Mouse (Mus musculus): ENCODE measurements around the gene Ybx3. TPM values are rescaled to one million over a fixed set of nuclear protein-coding genes. Genes with fewer than 3 reads are reported as not detected.

Gene Ybx3
- 100 to 1,000 TPM in 3 of 4 experiments, 10 to 100 TPM in 1; 88.8 to 159 (median 120) TPM for total RNA-seq (2022)

DNA sequence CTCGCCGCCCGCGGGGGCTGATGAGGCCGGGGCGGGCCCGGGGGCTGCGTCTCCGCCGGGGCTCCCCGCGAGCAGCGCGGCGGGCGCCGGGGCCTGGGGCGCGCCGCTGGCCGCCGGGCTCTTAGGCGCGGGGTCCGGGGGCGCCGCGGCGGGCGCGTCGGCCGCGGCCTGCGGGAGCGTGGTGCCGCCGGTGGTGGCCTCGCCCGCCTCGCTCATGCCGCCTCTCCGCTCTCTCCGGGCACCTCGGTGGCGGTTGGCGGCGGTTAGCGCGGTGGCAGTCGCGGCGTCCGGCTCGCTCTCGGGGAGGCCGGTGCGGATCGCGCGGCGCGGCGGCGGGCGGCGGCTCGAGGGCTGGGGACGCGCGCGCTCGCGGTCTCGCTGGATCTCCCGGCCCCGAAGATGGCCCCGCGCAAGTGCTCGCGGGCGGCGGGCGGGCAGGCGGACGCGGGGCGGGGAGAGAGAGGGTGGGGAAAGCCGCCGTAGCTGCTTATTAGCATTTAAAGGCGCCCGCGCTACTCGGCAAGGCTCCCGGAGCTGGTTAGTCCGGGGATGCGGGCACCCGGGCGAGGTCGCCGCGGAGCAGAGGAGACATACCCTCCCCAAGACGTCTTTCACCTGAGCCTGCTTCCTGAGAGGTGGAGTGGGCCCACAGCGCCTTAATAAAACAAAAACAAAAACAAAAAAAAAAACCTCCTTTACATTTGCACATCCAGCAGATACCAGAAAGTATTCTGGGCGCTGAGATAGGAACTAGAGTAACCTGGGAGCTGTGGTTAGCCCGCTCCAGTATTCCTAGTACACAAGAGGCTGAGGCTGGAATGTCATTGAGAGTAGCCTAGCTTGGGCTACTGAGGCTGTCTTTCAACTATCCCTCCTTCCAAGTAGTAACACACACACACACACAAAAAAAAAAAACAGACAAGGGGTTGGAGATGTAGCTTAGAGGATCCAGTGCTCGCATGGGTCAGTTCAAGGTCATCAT lies at the start of gene Ybx3:
TSS of gene Ybx3 (minus strand) at position 437 of the 982 bp plus-strand sequence.
- peak; percentile 78 for DNase-seq

DNA sequence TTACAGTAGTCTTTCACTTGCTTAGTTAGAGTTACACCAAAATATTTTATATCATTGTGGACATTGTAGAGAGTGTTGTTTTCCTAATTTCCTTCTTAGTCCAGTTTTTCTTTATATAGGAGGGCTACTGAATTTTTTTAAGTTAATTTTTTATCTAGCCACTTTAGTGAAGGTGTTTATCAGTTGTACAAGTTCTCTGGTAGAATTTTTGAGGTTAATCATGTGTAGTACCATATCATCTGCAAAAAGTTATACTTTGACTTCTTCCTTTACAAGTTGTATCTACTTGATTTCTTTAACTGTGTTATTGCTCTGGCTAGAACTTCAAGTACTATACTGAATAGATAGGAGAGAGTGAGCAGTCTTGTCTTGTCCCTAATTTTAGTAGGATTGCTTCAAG lies 48.4 kb upstream of the Ybx3 start:
- no peak for DNase-seq

DNA sequence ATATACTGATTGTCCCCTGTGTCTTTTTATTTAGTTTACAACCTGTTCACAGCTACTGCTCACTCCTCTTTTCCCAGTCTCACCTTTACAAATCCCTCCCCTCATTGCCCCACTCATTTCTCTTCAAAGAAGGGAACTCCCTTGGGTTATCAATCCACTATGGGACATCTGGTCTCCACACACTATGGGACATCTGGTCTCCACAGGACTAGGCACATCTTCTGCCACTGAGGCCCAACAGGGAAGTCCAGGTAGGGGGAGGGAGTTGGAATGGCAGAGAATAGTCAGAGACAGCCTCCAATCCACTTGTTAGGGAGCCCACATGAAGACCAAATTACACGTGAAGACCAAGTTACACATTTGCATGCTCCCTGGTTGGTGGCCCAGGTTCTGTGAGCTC lies 45.8 kb upstream of the Ybx3 start:
- DNase-seq: no peak

DNA sequence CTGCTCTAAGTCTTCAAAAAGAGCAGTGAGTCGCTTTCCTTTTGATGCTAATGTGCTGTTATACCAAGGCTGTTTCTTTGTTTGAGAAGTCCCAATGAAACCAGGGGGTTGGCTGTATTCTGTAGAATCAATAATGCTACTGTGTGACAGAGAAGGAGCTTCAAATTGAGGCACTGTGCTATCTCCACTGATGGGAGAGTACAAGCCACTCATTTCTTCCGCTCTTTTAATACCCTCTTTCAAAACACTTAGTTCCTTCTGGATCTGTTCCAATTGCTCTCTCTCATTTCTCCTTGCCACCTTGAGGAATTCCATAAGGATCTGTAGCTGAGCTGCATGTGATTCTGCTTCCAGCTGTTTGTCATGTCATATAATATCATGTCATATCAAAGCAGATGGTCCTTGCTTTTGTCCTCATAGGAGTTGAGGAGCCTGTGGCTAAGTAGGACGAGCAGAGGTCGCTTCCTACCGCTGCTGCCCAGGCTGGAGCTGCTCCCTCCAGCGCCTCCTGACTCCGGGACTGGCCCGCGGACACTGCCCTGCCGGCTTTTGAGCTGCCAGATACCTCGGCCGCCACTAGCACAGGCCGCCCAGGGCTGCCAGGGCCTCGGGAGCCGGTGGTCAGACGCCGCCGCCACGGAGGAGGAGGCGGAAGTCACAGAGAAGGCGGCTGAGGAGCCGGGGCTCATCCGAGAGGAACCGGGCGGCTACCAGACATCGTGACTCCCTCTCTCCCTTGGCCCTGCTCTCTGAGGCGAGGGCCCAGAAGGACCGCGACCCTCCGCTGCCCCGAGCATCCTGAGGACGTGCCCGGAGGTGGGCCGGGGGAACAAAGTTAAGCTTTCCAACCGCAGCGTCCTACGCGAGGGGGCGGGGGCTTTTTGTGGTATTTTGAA lies 45.1 kb upstream of the Ybx3 start:
- no peak for DNase-seq

DNA sequence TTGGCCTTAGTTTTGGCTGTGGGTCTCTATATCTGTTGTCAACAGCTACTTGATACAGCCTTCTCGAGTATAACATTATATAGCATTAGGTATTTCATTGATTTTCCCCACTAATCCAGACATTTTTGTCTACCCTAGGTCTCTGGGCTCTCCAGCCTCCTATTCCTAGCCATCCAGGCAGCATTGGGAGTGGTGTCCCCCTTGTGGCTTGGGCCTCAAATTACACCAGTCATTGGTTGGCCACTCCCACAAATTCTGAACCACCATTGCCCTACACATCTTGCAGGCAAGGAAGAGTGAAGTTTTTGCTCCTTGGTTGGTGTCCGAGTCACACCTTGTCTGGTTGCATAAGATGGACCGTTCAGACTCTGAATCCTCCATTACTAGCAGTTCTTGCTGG lies 33.3 kb upstream of the Ybx3 start:
- no peak for DNase-seq

DNA sequence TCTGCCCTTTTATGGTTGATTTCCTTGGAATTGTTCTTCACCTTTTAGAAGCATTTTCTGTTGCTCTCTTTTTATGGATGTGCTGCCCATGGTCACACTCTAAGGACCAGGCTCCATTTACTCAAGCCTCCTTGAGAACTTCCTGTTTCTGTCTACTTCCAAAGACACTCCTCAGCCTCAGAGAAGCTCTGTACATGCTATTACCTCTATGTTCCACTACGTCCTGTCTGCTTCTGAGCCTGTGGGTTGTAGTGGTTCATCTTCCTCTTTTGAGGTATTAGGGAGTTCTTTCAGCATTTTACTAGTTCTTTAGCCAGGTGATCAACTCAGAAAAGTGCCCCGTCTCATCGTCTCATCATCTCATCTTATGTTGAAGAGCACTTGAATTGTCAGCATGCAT lies 31.3 kb upstream of the Ybx3 start:
- DNase-seq: no peak

DNA sequence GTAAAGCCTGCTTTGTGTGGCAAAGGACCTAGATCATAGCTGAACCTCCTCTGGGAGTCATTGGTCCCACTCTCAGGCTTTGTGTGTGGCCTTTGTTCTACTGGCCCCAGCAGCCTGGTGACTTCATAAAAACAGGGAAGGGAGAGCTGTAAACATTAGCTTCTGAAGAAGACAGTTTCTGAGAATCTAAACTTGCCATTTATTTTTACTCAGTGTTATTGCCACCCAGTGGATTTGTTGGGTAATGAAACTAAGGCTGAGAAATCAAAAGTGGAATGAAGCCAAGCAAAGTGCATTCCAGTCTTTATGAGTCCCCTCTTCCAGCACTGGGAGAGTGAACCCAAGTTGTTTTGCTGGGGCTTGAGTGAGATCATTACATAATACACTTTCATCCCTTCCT lies 30.5 kb upstream of the Ybx3 start:
- no peak for DNase-seq

DNA sequence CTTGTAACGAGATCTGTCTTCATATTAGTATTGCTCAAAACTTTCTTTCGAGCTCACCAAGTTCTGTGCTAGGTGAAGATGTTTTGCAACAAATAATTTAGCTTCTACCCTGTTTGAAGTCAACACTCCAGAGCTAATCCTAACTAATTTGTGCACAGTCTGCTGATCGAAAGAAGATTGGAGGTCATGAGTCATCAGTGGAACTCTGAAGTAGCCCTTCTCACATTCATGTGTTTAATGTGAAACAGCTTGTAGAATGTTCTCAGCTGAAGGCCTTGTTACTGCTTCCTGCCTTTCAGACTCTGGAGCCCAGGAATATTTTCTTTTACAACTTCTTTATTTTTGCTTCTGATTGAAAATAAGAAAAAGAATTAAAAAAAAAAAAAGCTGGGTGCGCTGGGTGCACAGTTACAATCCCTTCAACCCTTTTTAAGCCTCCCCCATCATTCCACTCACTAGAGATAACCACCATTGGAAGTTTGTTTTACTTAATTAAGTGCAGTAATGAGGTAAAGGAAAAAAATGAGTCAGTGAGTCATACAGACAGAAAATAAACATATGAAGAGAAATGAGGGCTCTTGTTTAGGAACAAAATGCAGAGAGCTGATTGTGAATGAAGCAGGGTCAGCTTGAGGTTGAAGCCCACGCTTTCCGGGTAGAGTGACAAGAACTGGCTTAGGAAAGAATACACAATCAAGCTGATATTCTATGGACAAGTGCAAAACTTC lies 23.0 kb upstream of the Ybx3 start:
- DNase-seq: no peak

DNA sequence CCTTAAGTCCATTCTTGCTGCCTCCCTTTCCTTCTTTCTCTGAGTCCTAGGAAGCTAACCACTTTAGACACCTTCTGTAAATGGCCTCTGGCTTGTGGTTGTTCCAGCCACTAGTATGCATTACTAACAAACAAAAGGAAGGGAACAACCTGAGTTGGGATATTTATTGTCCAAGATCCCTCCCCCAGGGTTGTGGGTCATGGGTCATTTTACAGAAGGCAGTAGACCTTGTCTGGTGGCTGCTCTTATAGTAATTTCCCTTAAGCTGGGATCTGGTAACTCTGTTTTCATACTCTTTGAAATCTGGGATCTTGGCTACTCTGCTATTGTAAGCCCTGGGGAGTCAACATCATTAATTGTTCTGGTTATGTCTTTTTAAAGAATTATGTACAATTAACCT lies 18.7 kb upstream of the Ybx3 start:
- no peak for DNase-seq

DNA sequence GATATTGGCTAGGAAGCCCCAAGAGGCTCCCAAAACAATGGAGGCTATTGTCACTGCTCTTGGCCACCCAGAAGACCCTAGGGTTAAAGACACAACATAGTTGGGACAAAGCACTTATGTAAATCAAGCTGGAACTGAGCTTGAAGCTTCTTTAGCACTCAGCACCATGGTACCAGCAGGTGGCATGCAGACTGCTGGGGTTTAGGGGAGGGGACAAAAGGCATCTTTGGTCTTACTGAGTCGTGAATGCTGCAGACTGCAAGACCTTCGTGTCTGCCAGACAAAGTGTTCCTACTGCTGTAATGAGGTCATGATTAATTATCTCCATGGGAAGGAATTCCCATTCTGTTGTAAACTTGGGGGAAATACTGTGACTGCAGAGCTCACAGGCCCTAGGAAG lies 17.6 kb upstream of the Ybx3 start:
- DNase-seq: no peak

DNA sequence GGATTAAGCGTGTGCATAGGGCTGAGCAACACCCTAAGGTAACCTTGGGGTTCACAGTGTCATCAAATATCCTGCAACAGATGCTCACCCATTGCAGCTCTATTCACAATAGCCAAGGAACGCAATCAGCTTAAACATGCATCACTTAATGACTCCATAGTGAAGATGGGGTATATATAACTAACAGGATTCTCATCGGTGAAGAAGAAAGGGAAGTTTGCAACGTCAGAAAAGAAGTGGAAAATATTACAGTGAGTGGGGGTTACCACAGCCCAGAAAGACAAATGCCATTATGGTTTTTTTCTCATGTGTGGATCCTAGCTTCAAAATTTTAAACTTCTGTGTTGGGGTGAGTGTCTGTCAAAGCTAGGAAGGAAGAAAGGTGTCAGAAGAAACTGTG lies 16.9 kb upstream of the Ybx3 start:
- DNase-seq: no peak

DNA sequence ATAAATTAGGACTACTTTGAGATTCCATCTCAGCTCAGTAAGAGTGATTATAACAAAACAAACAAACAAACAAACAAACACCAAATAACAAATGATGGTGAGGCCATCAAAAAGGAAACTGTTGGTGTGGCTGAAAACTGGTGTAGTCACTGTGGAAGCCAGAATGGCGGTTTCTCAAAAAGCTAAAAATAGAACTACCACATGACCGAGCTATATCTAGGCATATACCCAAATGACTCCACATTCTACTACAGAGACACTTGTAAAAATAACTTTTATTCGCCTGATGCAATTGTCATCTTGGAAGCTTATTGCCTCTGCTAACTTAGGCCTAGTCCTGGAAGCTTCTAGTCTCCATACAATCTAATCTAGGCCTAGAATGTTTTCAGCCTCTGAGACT lies 16.0 kb upstream of the Ybx3 start:
- DNase-seq: no peak

DNA sequence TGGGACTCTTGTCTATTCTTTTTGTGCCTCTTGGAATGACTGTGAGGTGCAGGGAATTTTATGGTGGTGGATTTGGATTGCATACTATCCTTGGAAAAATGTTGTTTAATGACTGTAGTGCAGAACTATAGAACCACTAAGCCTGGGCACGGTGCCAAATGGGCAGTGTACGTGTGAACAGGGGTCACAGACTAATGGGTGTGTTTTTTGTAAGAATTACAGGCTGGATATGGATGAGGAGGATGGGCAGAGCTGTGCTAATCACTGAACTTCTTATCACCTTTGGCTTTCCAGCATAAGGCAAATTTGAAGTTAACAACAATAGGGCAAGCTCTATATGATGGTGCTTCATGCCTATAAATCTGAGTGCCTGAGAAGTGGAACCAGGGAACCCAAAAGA lies 14.8 kb upstream of the Ybx3 start:
- no peak for DNase-seq

DNA sequence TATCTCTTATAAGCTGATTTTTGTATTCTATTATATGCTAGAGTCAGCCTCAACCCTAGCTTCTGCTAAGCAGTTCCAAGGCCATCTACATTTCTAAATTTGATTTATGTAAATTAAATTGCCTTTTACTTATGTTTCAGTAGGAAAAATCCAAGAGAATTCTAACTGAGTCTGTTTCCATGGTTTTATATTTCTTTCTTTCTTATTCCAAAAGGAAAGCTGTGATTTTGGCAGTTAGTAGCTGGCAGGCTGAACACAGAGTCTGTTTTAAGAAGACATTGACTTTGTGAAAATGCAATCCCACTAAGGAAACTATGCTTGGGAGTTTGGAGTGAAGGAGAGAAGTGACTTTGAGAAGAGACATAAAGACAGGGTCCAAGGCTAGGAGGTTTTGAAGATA lies 14.3 kb upstream of the Ybx3 start:
- no peak for DNase-seq

DNA sequence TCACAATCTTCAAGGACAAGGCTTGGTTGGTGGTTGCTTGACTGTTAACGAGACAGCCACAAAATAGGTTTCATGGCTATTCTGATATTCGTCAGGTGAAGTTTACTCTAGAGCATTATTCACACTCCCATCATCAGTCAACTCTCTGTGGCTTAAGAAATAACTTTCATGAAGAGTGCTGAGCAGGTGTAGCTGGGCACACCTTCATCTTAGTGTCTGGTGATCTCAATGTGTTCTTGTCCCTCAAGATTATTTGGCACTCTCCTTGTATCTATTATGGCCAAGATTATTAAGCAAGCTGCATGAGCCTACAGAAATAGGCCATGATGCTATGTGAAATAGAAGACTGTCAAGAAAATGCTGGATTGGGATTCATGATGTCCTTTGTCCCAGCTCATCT lies 13.0 kb upstream of the Ybx3 start:
- DNase-seq: no peak

DNA sequence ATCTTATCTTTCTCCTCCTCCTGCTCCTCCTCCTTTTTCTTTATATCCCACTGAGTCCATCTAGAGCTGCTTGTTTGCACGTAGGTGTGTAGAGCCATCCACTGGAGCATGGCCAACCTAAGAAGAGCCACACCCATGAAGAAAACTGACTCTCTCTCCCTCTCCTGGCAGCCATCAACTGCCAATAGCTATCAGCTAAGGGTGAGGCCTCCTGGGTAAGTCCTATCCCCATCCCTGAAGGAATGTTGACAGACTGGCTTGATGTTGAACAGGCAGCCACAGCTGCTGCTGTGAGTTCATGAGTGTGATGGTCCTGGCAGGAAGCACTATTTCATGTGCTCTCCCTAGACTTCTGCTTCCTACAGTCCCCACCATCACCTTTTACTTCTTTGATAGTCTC lies 8.4 kb upstream of the Ybx3 start:
- no peak for DNase-seq

DNA sequence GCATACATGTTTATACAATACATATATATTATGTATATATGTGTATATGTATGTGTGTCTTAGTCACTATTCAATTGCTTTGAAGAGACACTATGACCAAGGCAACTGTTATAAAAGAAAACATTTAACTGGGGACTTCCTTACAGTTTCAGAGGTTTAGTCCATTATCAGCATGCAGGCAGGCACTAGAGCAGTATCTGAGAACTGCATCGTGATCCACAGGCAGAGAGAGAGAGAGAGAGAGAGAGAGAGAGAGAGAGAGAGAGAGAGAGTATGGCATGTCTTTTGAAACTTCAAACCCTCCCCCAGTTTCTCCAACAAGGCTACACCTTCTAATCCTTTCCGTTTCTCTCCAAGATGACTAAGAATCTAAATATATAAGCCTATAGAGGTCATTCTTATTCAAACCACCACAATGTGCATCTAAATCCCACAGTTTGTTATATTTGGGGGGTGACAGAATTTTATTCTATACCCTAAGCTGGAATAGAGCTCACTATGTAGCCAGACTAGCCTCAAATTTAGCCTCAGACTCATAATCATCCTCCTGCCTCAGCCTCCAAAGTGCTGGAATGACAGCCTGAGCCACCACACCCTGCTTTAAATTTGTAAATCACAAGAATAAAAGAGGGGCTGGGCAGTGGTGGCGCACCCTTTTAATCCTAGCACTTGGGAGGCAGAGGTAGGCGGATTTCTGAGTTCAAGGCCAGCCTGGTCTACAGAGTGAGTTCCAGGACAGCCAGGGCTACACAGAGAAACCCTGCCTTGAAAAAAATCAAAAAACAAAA lies 5.8 kb upstream of the Ybx3 start:
- DNase-seq: no peak

DNA sequence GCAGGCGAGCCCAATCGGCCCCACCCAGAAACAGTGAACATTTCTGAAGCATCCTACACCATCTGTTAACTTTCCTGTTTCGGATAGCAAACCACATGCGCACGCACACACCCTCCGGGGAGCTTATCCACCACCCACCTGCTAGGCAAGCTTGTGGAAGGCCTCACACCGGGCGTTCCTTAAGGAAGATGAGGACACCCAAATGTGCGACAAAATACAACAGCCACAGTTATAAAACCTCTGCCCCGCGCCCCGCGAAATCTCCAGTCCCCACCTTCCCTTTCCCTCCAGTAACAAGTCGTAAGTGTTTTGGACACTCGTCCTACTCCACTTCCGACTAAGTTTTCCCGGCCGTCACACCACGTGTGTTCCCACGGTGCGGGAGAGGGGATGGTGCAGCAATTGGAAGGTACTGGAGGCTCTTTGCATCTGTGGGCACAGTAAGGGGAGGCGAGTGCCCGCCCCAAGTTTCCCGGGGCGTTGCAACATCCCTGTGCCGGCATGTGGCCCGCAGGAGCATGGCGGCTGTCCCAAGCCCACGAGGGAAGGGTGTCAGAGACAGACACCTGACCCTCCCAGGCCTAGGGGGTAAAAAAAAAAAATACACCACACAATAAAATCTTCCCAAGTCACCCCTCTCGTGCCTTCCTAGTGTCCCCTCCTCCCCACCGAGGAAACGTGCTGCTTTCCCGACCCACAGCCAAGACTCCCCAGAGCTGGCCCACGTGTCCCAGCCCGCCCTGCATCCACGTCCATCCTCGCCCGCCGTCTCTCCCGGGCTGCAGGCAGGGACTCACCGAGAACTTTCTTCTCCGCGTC lies 846 bp downstream of the Ybx3 start:
- peak; percentile 57 for DNase-seq

DNA sequence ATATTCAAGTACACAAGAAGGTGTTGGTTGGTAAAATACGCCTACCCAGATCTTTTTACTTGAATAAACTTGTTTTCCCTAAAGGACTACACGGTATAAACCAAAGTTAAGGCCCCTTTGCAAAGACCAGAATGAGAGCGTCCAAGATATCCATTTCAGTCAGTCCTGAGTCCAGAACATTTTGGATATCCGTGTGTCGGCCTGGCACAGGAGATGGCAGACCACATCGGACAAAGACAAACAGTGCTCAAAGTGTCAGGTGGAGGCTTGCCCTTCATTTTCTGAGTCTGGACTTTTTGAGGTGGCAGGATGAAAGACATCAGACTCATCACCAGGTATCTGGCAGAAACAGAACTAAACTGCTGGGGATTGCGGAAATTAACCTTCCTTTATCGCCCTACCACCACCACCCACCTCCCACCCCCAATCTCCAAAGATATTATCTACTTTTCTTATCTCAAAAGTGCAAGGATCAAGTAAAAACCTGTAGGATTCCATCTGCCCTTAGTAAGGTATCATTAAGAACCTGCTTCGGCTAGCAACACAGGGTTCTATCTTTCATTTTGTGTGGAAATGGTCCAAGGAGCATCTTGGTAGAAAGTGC lies 1.8 kb downstream of the Ybx3 start:
- no peak for DNase-seq

DNA sequence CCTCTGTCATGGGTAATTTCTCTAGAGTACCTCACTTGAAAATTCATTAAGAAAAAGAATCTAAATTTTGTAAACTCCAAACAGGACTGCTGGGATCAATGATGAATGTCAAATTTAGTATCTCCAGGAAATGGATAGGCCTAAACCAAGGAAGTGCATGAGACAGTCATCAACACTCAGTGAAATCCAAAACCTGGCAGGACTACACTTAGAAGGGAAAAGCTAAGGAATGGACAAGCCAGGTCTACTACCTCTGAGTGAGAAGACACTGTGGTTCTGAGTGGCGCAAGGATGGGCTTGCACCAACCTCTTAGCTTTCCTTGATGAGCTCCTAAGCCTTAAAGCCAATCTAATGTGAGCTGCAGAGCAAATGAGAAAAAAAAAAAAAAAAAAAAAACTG lies 2.8 kb downstream of the Ybx3 start:
- no peak for DNase-seq

All from adrenal gland, adult 8-10 months (tissue).